Mouse (Mus musculus): ENCODE data around the gene Nfia. TPM values are rescaled to one million over a fixed set of nuclear protein-coding genes. Genes with fewer than 3 reads are reported as not detected.

Nfia gene
- polyA plus RNA-seq, 1 experiment, result 0.09 TPM

- no peak for TF ChIP-seq GATA1 (IDR thresholded peaks at IDR 0.05; ENCODE audit: low read length)
Measured at GRCm38 (mm10) chr4:98142879-98143436, 370.4 kb downstream of the Nfia start.

GRCm38 (mm10) chr4:98150576-98150975, 378.0 kb downstream of the Nfia start:
- no peak for TF ChIP-seq GATA1 (IDR thresholded peaks at IDR 0.05; ENCODE audit: low read length)

- TF ChIP-seq GATA1 (IDR thresholded peaks at IDR 0.05; ENCODE audit: low read length), result no peak
Measured at GRCm38 (mm10) chr4:98157921-98158320, 385.4 kb downstream of the Nfia start.

GRCm38 (mm10) chr4:98166379-98166778, 393.8 kb downstream of the Nfia start:
- TF ChIP-seq GATA1 (IDR thresholded peaks at IDR 0.05; ENCODE audit: low read length), result no peak

Other genes with a start within 250 kb of the Nfia start
- not detected in 2 replicates for gene E130114P18Rik, start 5.3 kb downstream of the Nfia start, polyA plus RNA-seq (2012)

All from G1E-ER4 (cell line).